Mouse (Mus musculus): Measurements from ENCODE around the gene Spink4. TPM values are rescaled to one million over a fixed set of nuclear protein-coding genes. Genes with fewer than 3 reads are reported as not detected.
"Not testable (repeated sequence)": the region's sequence is repeated elsewhere in the genome, so short reads cannot be mapped to it uniquely, and the experiment has no call there.

Gene Spink4
- total RNA-seq, 2 experiments from 2014 or later, result 120 TPM; not detected in 1

DNA sequence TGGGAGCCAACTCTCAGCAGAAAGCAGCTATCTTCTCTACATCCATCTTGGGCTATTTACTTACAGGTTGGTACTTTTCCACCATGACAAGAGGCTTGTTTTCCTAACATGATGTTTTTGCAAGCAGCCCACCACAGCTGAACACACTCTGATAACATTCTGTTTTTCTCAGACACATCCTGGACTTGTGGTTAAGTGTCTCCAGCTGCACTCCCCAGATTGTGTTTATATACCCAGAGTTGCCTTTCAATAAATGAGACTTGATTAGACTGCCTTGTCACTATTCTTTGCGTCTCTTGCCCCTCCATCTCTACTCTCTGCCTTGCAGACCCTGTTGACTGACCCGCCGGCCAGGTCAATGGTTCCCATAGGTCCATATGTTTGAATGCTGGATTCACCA is 19.8 kb upstream of the Spink4 start:
- no peak for DNase-seq (ENCODE audit: low spot score in 2 of 2)

DNA sequence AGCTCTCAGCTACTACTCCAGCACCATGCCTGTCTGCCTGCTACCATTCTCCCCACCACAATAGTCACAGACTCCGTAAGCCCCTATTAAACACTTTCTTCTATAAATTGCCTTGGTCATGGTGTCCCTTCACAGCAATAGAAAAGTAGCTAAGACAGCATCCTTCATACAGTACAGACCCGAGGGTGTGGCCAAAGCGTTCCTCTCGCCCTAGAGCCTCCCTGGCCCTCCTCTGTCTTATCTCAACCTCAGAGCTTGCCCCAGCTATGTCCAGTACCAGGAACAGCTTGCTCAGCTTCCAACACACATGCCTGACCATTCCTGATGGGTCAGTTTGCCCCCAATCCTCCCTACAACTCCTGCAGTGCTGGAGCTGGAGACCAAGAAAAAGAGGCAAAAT is 19.2 kb upstream of the Spink4 start:
- DNase-seq (ENCODE audit: low spot score in 2 of 2), result no peak

DNA sequence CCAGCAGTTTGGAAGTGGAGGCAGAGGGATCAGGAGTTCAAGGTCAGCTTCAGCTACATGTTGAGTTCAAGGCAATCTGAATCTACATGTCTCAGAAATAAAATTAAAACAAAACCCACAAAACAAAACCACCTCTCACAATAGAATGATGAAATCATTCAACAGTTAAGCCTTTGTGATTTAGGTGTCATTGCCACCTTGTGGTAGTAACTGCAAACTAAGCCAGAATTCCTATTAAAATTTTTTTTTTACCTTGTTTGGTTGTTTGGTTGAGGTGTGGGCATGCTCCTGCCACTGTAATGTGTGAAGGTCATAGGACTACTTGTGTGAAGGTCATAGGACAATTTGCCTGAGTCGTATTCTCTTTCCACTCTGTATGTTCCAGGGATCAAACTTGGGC is 13.6 kb upstream of the Spink4 start:
- no peak for DNase-seq (ENCODE audit: low spot score in 2 of 2)

DNA sequence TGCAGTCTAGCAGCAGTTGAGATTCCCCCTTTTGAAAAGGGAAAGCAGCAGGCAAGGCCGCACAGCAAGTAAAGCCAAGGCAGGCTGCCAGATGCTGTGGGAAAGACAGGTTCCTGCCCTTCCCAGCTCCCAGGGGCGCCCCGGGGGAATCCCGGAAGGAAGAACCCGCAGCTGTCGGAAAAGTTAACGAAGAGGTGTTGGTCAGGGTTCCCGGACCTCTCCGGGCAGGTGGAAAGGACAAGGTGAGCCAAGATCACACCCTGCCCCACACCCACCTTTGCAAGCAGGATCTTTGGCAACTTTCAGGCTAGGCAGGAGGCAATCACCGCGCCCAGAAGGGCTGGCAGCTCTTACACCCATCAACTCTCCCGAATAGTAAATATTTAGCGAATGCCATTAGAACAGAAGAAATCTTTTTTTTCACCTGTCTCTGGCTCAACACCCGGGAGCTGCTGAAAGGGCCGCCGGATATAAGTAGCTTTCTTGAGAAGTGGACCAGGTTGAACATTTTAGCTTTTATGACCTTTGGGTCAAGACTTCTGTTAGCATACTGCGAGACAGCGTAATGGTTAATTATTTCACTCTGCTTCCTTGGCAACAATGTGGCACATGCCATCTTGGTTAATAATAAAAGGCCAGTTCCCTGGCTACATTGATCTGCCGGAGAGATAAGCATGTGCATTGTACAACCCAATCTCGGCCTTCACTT is 11.4 kb upstream of the Spink4 start:
- no peak for DNase-seq (ENCODE audit: low spot score in 2 of 2)

DNA sequence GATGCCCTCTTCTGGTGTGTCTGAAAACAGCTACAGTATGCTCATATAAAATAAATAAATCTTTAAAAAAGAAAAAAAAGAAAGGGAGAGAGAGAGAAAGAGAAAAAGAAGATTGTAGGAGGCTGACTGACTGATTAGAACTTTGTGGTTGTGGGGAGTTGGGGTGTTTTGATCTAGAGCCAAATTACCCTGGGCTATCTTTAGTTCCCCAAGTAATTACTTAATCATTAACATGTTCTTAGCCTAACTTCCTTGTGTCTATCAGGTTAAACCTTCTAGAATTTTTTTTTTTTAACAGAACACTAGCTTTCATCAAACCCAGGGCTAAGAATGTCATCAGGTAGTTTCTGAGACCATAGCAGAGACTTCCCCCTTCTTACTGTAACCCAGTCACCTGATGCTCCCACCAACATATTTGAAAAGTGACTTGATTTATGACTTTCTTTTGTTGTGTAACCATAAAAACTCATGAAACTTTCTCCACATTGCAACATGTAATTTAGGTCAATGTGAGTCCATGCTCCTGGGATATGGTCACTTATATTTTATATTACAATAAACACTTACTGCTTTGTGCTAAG is 5.5 kb upstream of the Spink4 start:
- DNase-seq (ENCODE audit: low spot score in 2 of 2), result no peak

DNA sequence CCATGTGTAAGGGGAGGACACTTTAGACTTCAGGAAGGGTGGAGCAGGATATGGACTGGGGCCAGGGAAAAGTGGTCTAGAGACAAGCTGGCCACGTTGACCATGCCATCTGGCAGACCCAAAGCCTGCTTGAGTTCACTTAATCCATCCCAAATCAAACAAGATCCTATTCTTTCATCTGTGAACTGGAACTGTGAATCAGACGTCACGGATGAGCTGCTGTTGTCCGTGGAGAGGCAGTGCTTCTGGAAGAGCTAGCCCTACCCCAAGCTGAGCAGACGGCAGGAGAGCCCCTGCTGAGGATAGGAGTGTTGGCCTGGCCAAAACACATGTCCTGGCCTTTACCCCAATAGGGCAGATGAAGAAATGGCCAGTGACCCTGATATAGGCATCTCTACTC is 3.9 kb upstream of the Spink4 start:
- DNase-seq (ENCODE audit: low spot score in 2 of 2), result no peak

DNA sequence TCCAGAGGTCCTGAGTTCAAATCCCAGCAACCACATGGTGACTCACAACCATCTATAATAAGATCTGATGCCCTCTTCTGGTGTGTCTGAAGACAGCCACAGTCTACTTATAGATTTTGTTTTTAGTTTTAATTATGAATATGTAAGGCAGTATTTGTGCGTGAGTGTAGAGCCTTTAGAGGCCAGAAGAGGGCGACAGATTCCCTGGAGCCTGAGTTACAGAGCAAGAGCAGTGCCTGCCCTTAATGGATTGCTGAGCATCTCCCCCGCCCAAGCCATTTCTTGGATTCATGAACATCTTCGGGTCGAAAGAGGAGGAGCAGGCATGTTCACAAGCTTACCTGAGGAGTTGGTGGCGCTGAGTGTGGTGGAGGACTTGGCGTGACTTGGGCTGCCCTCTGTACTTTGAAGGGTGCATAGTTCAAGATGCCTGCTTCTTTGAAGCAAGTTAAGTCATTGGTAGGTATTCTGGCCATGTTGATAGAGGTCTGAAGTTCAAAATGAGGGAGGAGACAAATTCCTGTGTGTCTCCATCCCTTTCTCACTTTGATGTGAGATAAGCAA is 3.2 kb upstream of the Spink4 start:
- DNase-seq (ENCODE audit: low spot score in 2 of 2), result no peak

DNA sequence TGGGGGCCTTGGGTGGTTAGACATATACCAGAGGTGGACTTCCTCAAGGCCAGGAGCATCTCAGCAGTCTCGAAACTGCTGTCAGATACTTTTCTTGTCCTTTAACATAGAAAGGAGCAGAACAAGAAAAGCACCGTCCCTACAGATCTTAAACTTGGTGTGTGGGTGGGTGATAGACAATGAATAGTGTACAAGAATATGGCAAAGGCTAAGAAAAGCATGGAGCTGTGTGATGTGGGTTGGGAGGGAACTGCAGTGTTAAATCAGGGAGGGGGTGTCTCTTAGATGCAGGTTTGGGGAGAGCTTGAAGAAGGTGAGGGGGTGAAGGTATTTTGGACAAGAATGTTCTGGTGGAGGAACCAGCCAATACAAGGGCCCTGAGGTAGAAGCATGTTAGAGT is 724 bp downstream of the Spink4 start:
- no peak for DNase-seq (ENCODE audit: low spot score in 2 of 2)

DNA sequence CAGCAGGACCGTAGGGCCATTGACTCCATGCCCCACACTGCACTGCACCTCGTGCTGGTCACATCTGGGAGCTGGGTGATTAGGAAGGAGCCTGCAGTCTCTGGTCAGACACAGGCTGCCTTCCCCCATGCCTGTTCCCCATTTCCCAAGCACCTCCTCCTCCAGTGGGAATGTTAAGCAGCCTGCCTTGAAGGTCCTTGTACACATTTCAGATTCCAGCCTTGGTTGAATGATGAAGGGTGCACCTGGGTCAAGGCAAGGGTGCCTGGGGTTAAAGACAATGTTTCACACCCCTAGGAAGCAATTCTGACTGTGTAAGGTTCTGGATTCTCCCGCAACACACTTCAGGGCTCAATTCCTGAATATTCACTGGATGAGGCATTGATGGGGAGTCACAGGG is 1.4 kb downstream of the Spink4 start:
- DNase-seq (ENCODE audit: low spot score in 2 of 2), result no peak

DNA sequence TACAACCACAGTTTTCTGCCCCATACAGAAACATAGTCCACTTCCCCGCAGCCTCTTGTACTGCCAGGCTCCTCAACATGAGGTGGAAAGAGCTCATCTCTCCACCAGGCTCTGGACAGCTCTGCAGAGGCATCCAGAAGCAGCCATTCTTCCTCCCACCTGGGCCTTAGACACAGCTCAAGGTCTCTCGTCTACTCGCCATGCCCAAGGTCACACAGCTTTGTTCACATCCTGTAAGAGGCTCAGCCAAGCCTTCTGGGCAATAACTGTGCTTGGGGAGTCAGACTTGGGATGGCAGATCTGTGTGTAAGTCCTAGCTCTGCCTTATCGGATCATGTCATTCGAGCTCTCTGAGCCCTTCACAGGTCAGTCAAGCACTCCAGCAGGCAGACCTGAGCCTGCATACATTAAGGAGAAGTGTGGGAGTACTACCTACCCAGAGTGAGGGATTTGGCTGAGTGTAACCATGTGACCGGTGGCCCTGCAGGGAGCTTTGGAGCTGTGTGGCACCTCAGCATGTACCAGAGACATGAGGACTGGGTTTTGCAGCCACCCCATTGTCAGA is 3.3 kb downstream of the Spink4 start:
- DNase-seq (ENCODE audit: low spot score in 2 of 2), result no peak

DNA sequence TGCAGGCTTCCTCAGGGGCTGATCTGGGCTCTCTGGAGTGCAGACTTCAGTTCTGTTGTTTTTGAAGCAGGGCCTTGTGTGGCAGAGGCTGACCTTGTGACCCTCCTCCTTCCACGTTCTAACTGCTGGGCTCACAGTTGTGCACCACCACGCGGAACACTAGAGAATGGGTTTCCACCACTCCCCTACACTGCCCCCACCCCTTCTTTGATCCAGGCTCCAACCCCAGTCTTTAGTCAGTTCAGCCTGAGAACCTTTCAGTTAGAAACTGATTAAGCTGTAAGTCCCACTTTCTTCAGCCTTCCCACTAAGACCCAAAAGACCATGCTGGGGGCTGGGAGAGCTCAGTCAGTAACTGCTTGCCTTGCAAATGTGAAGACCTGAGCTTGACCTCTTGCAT is 5.7 kb downstream of the Spink4 start:
- DNase-seq (ENCODE audit: low spot score in 2 of 2), result no peak

DNA sequence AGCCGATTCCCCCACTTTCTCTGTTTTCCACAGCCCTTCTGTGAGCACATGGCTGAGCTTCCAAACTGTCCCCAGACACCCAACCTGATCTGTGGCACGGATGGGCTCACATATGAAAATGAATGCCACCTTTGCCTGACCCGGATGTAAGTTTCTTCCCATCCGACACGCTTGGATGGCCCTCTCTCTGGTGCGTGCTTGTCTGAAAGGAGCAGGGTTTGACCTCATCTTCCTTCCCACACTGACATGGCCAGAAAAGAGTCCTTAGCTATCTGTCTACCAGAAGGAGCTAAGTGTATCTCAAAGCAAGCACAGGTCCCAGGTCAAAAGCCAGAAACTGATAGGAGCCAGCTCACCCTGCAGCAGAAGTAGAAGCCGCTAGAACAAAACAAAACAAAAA is 9.2 kb downstream of the Spink4 start:
- no peak for DNase-seq (ENCODE audit: low spot score in 2 of 2)

DNA sequence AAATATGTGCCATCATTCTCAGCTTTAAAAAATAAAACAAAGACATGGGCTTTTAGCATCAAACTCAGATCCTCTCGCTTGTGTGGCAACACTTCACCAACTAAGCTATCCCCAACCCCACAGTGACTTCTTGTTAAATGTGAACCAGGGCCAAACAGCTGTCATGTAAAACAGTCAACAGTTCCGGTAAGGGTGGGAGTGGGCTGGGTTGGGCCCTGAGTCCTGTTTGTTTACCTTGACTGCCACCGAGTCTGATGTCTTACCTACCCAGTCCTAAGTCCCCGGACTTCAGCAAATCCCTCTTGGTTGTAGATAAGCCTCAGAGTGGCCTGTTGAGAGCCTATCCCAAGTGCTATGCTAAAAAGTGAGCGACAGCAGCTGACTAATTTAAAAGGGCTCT is 13.8 kb downstream of the Spink4 start:
- no peak for DNase-seq (ENCODE audit: low spot score in 2 of 2)

DNA sequence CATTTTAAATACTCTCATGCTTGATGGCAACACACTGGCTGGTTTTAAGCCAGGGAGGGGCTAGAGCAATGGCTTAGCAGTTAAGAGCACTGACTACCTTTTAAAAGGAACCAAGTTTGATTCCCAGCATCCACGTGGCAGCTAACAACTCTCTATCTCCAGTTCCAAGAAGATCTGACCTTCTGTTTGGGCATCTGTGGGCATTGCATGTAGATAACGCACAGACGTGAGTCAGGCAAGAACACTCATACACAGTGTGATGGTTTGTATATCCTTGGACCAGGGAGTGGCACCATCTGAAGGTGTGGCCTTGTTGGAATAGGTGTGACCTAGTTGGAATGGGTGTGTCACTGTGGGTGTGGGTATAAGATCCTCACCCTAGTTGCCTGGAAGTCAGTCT is 14.5 kb downstream of the Spink4 start:
- DNase-seq (ENCODE audit: low spot score in 2 of 2), result not testable (repeated sequence)

DNA sequence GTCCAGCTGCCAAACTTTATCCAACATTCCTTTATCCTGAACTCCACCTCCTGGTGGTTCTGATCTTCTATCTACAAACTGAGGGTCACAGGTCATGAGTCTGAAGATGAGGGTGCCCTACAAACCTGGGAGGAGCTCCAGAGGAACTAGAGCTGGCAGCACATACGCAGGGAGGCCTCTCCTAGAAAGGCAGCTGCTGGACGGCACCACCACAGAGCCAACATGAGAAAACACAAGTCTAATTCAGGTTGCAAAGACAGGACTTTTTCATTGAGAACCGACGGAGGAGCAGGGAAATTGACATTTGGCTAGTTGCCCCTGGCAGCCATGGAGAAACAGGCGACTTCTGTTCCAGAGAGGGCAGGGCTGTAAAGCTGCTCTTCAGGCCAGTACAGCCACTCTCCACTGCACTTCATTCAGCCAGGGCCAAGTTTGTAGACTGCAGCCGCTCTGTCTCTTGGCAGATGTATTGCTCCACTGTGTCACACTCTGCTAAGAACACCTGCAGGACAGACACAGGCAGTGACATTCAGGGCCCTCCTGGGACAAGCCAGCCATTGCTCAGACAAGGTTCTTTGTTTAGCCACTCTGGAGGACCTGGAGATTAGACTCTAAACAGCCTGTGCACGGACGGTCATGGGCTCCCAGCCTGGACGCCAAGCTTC is 16.5 kb downstream of the Spink4 start:
- DNase-seq (ENCODE audit: low spot score in 2 of 2), result peak in 1 of 2 experiments; percentile 28

DNA sequence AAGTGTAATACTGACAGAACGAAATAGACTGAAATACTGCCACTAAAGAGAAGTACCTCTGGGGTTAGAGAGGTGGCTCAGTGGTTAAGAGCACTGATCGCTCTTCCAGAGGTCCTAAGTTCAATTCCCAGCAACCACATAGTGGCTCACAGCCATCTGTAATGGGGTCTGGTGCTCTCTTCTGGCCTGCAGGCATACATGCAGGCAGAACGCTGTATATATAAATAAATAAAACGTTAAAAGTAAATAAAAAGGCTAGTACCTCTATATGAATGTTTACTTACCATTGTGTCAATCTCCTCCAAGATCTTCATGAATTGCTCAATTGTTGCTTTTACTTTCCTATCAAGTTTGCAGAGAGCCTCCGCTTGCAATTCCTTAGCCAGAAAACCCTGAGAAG is 18.9 kb downstream of the Spink4 start:
- no peak for DNase-seq (ENCODE audit: low spot score in 2 of 2)

DNA sequence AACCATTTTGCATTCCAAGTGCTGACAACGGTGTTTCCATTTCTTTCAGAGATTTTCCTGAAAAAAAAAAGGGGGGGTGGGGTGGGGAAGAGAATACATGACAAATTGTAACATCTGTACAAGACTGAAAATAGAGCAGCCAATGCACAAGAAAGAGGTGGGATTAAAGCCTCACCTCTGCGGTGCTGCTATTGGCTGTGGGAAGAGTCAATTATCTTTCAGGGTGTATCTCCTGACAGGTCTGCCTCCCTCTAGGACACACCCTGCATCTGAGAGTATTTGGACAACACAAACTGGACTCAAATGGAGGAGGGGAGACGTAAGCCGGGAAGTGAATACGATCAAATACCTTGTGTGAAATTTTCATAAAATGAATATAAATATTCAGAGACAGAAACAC is 23.8 kb downstream of the Spink4 start:
- DNase-seq (ENCODE audit: low spot score in 2 of 2), result no peak

DNA sequence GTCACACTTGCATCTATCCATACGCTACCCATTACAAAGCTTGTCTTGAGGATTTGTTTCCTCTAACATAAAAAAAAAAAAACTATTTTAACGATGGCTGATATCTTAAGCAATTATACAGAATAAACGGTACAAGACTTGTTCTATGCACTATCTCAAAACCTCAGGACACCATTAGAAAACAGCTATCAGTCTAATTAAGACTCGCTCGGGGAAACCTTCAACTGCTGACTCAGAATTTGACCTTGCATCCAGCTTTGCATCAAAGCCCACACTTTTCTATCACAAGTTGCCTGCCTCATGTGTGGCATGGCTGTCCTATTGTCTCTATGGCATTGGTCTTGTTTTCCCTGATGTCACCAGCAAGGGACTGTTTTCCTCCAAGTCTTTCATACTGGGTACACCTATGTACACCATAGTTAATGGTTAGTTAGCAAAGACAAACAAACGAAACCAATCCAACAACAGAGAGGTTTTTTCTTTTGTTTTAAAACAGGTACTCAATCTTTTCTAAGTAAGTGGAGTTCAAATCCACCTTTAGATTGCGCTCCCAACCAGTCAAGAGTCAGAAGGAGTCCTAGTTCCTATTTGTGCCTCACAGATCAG is 26.8 kb downstream of the Spink4 start:
- no peak for DNase-seq (ENCODE audit: low spot score in 2 of 2)

DNA sequence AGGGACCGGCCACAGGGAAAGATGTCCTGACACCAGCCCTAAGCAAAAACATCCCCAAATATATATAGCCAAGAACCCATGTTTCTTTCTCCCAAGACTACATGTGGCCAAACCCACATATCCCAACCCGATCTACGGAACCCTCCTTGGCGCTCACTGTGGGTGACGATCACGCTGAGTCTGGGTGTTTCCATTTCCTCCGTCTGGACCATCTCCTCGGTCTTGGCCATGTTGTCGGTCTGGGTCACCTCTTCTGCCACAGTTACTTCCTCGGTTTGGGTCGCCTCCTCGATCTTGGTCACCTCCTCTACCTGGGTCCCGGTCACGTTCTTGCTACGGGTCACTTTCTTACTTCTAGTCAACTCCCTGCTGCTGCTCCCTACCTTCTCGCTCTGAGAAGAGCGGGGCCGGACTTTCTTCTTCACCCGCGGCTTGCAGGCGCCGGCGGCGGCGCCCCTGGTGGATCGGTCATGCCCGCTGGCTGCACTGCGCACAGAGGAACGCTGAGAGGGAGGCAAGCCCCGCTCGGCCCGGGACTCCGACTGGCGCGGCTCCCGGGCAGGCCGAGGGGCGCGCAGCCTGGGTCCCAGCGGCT is 27.8 kb downstream of the Spink4 start:
- DNase-seq (ENCODE audit: low spot score in 2 of 2), result no peak

DNA sequence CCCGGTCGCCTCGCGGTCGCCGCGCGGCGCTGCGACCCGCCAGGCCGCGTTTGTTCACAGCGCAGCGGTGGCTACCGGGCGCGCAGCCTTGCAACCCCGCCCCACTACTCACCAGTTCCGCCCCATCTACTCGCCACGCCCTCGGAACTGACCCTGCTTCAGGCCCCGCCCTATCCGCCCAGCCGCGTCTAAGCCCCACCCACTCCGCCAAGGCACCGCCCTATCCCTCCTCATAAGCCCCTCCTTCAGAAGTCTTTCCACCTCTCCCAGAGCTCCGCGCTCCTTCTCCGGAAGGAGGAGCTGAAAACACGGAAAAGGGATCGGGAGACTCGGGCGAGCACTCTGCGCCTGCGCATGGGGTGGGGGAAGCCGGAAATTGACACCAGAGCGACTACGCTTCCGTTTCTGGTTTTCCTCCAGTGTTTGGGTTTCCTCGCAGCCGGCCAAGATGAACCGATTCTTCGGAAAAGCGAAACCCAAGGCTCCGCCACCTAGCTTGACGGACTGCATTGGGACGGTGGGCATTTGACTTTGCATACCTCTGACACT is 28.4 kb downstream of the Spink4 start, which contains the start of the genes Bag1 and Chmp5:
Bag1 (minus strand) TSS at position 135 of the 549 bp plus-strand sequence.
Chmp5 (plus strand) TSS at position 248 of the 549 bp plus-strand sequence.
- peak; percentile 98 to 99 for DNase-seq (ENCODE audit: low spot score in 2 of 2)

DNA sequence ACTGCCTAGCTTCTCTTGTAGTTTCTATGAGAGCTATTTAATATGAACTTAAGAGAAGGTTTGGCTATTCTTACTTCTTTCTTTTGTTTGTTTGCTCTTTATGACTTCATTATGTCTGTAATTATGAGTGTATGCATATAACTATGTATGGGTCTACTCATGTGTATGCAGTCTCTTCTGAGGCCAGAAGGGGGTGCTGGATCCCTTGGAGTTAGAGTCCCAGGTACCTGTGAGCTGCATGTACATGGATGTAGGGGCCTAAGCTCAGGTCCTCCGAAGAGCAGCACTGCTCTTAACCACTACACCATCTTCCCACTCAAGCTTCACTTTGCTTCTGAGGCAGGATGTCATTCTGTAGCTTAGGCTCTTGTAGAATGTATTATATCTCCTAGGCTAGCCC is 33.7 kb downstream of the Spink4 start:
- no peak for DNase-seq (ENCODE audit: low spot score in 2 of 2)
